Mouse (Mus musculus): ENCODE measurements around the gene Ddx25. TPM values are rescaled to one million over a fixed set of nuclear protein-coding genes. Genes with fewer than 3 reads are reported as not detected.

The Ddx25 gene
- polyA plus RNA-seq, 1 experiment from 2014 or later = 9.8 TPM

- DNase-seq (ENCODE audit: low spot score, missing footprints) = no peak
- Histone ChIP-seq H3K9me3 (ENCODE audit: control insufficient read depth, low read length) (no peaks in the 10 kb centered on the region), H3K27ac (ENCODE audit: low read depth, low read length) (no peak overlapping the region), H3K36me3 (ENCODE audit: control insufficient read depth, insufficient read depth, low read length) (peaks cover 11% of the 10 kb centered on the region; the same call in 1 of the 2 replicates), H3K27me3 (ENCODE audit: control insufficient read depth, insufficient read depth, low read length) (no peaks in the 10 kb centered on the region), H3K9ac (ENCODE audit: low read length) (no peak overlapping the region), H3K4me2 (no peak overlapping the region), H3K4me1 (ENCODE audit: control insufficient read depth, insufficient read depth, low read length) (no peaks in the 10 kb centered on the region), H3K4me3 (ENCODE audit: low read depth, low read length) (no peak overlapping the region)
- WGBS = 85% methylated on average over 11 of the region's 11 CpGs
- no peak for ATAC-seq (ENCODE audit: low FRiP score)
Observed at GRCm38 (mm10) chr9:35491109-35491866, 67.0 kb downstream of the Ddx25 start.

- Histone ChIP-seq H3K4me3 (ENCODE audit: low read depth, low read length) (no peak overlapping the region), H3K4me1 (ENCODE audit: control insufficient read depth, insufficient read depth, low read length) (no peaks in the 10 kb centered on the region), H3K9ac (ENCODE audit: low read length) (no peak overlapping the region), H3K27ac (ENCODE audit: low read depth, low read length) (no peak overlapping the region), H3K27me3 (ENCODE audit: control insufficient read depth, insufficient read depth, low read length) (no peaks in the 10 kb centered on the region), H3K4me2 (no peak overlapping the region), H3K9me3 (ENCODE audit: control insufficient read depth, low read length) (no peaks in the 10 kb centered on the region), H3K36me3 (ENCODE audit: control insufficient read depth, insufficient read depth, low read length) (peaks cover 11% of the 10 kb centered on the region)
- DNase-seq (ENCODE audit: low spot score, missing footprints) (no peak), ATAC-seq (ENCODE audit: low FRiP score) (no peak)
- 87% methylated on average over 4 of the region's 4 CpGs for WGBS
Observed at GRCm38 (mm10) chr9:35488496-35488895, 69.8 kb downstream of the Ddx25 start.

Other genes with a start within 250 kb of the Ddx25 start
- gene Cdon, start 137.4 kb downstream of the Ddx25 start, polyA plus RNA-seq (2014; fragmentation: Nextera tagmentation; extraction: Ambion mirVana) = 8.8 and 10.1 TPM in 2 replicates
- gene Gm1113, start 40.3 kb downstream of the Ddx25 start, polyA plus RNA-seq (2014; fragmentation: Nextera tagmentation; extraction: Ambion mirVana) = not detected in 2 replicates
- gene Pus3, start 67 bp upstream of the Ddx25 start, polyA plus RNA-seq (2014; fragmentation: Nextera tagmentation; extraction: Ambion mirVana) = 23.8 and 24.8 TPM in 2 replicates
- gene Pate2, start 11.8 kb upstream of the Ddx25 start, polyA plus RNA-seq (2014; fragmentation: Nextera tagmentation; extraction: Ambion mirVana) = 0.96 and 1.8 TPM in 2 replicates
- gene Hyls1, start 11.9 kb upstream of the Ddx25 start, polyA plus RNA-seq (2014; fragmentation: Nextera tagmentation; extraction: Ambion mirVana) = 32.6 and 34.7 TPM in 2 replicates
- gene Pate4, start 53.4 kb upstream of the Ddx25 start, polyA plus RNA-seq (2014; fragmentation: Nextera tagmentation; extraction: Ambion mirVana) = not detected in 2 replicates
- not detected in 2 replicates for gene Pate3, start 89.7 kb upstream of the Ddx25 start, polyA plus RNA-seq (2014; fragmentation: Nextera tagmentation; extraction: Ambion mirVana)
- not detected in 2 replicates for gene Pate1, start 128.9 kb upstream of the Ddx25 start, polyA plus RNA-seq (2014; fragmentation: Nextera tagmentation; extraction: Ambion mirVana)
- gene Gm17677, start 182.5 kb upstream of the Ddx25 start, polyA plus RNA-seq (2014; fragmentation: Nextera tagmentation; extraction: Ambion mirVana) = not detected in 2 replicates
- not detected in 2 replicates for gene Gm17727, start 219.6 kb upstream of the Ddx25 start, polyA plus RNA-seq (2014; fragmentation: Nextera tagmentation; extraction: Ambion mirVana)
- gene Gm27235, start 231.6 kb upstream of the Ddx25 start, polyA plus RNA-seq (2014; fragmentation: Nextera tagmentation; extraction: Ambion mirVana) = not detected in 2 replicates
- gene D730048I06Rik, start 231.6 kb upstream of the Ddx25 start, polyA plus RNA-seq (2014; fragmentation: Nextera tagmentation; extraction: Ambion mirVana) = not detected in 2 replicates

All from midbrain, embryonic 11.5 days (tissue).